Mouse (Mus musculus) gastrocnemius, adult 18-20 months (tissue): ENCODE results near the gene Lin7a. TPM values are rescaled to one million over a fixed set of nuclear protein-coding genes. Genes with fewer than 3 reads are reported as not detected.

Experiments
- DNase-seq: peaks from one replicate; pipeline ENCODE4 v3.0.0; 2021; ENCODE audit warnings: low spot score
- total RNA-seq, 2 experiments: library from RNA; stranded (reverse); gene quantifications; 2 replicates each; pipeline ENCODE4 v1.2.3; 2021

The Lin7a gene
- total RNA-seq, 2 experiments from 2014 or later: 1.1 to 1.4 TPM

DNA sequence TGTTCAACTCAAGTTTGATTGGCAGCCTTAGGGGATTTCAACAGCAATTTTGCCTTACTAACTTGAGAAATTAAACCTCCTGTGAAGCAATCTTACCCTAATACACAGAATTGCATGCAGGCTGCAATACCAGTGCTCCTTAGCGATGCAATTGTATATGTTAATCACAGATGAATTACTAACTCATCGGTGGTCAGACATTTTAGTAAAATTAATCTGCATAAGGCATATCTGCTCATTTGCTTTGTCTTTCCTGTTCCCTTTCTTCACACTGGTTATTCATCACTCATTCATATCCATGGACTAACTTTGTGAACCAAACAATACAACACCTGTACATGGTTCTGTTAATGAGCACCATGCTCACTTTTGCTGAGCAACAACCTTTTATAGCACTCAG lies 20.2 kb upstream of the Lin7a start:
- no peak for DNase-seq

DNA sequence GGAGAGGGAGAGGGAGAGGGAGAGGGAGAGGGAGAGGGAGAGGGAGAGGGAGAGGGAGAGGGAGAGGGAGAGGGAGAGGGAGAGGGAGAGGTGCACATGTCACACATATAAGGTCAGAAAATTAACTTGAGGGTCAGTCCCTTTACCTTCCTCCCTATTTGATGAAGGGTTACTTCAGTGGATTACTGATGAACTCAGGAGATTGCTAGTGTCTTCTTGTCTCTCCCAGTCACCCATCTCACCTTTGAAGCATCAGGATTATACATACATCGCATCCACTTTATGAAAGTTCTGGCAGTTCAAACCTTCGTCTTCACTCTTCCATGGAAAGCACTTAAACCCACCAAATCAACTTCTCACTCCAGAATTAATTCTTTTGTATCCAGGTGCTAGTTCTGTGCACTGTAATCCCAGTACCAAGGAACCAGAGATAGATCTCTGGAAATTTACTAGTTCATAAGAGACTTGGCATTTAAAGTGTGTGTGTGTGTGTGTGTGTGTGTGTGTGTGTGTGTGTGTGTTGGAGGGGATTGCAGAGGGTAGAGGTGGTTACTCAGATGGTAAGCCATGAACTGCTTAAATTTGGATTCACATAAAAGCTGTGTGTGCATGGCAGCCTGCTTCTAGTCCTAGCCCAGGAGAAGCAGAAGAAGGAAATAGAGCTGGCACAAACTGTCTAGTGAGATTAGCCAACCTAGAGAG lies 19.5 kb upstream of the Lin7a start:
- DNase-seq: no peak

DNA sequence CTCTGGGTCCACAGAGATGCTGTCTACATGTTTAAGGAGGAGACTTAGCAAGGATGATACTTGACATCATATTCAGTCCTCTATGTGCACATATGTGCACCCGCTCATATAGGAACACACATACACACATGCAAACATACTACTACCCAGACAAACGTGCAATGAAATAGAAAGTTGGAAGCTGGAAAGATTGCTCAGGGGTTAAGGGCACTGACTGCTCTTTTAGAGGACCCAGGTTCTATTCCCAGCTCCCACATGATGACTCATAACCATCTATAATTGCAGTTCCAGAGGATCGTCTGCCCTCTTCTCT lies 19.0 kb upstream of the Lin7a start:
- DNase-seq: no peak

DNA sequence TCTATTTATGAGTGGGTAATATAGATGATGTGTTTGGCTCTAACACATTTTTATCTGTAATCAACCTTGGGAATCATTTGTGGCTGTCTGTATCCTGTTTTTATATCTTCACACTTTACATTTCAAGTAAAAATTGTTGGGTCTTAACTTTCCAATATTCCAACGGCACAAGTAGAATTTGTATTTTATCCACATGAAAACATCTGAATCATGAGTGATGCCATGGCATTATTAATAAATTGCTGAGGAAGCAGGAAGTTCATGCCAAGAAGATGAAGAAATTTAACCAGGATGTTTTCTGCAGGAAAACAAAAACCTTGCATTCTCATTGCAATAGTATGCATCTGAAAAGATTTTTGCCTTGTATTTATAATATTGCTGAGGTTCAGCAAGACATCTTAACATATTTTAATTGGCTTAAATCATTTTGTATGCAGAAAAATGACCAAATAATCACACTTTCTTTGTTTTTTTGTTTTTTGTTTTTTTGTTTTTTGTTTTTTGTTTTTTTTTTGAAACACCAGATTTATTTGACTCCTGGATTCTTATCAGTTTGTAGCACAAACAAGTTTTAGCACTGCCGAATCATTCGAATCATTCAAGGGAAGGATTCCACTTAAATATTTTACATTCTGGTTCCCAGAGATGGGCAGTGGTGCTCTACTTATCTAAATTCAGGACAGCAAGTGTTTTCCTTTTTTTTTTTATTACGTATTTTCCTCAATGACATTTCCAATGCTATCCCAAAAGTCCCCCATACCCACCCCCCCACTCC lies 18.1 kb upstream of the Lin7a start:
- no peak for DNase-seq

DNA sequence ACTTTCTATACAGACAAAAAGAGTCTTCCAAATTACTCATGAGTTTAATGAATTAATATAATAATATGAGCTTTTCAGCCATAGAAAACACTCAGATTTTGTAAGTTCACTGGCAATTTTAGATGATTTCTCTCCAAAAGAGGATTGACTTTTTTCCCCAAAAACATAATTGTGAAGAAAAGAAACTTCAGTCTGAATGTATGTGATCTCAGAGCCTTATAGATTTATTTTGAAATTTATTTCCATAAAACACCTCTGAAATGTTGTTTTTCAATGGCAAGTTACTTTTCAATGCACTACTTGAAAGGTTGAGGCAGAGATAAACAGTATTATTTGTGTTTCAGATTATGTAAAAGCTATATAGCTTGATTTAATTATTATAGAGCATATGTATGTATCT lies 16.8 kb upstream of the Lin7a start:
- no peak for DNase-seq

DNA sequence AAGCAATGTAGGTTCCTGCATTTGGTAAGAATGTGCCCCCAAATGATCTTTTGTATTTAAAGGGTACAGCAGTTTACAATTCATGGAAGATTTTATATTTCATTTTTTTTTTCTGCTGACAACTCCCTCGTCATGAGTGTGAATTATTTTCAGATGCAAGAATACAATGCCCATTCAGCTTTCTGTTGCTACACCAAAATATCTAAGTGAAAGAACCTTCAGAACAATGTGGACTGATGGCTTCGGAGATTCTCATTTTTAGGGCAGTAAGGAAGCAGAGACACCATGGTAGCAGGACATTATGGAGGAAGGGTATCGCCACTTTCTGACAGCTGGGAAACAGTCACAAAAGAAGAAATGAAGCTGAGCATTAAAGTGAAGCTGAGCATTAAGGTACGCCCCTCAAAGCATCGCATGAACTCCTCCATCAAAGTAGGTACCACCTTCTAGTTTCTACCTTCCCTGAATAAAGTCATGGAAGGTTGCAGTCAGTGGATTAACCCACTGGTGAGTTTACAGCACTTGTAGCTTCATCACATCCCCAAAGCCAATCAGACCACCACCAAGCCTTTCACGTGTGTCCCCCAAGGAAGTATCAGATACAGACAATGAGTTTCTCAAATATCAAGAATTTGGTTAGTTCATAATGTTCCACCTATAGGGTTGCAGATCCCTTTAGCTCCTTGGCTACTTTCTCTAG lies 16.0 kb upstream of the Lin7a start:
- DNase-seq: no peak

DNA sequence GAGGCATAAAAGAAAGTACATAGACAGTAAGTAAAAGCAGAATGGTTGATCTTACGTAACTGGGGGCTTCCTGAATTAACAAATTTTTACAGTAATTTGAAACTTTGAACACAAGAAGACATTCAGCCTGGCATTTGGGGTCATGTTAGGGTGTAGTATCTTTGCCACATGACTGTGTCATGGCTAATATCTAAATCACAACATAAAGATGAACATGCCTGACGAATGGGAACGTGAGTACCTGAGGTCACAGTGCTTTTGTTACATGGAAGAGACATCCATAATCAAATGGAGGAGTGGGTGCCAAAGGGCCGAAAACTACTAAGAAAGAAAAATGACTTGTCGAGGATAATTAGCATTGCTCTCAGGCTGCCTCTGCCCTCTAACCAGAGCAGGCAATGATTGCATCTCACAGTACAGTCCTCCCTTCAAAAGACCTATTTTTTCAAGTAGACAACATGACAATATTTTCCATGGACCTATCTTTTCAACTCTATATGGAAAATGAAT lies 15.0 kb upstream of the Lin7a start:
- DNase-seq: no peak

DNA sequence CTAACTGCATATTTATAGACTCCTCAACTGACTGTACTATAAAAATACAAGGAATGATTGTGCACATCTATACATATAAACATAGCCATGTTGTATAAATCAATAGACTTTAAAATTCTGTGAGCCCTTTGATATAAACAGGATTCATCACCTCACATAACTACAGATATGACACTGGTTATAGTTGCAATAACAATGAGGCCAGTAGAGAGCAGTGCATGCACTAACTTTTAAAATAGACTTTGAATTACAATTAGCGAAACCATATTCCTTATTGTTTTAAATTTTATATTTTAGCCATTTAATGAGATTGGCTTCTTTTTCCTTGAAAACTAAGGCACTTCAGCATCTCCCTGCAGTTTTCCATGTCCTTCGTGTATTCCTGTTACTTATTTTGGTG lies 11.1 kb upstream of the Lin7a start:
- DNase-seq: no peak

DNA sequence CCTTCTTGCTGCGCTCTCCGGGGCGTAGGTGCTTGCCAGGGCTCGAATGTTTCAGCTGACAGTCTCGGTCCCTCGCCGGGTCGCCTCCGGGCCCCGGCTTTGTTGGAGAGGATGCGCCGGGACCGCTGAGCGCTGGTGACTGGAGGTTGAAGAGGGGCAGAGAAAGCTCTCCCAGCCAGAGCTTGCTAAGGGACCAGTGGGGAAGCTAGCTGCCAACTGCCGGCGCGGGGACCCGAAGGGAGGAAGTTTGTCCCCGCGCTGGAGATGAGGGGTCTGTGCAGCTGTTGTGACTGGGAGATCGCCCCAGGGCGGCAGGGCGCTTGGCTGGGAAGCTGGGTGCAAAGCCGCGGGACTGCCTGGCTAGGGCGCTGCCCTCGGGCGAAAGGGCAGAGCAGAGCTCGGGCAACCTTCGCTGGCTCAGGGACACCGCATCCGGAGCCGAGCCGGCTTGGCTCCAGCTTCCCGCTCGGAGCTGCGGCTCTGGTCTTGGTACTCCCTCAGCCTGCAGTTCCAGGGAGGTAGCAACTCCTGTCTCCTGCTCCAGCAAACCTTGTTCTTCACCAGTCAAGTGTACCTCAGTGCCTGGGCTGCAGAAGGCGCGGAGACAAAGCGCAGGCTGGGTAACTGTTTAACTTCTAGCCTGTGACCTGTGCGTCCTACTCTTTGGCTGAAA lies 781 bp downstream of the Lin7a start:
- DNase-seq: peak; percentile 5

DNA sequence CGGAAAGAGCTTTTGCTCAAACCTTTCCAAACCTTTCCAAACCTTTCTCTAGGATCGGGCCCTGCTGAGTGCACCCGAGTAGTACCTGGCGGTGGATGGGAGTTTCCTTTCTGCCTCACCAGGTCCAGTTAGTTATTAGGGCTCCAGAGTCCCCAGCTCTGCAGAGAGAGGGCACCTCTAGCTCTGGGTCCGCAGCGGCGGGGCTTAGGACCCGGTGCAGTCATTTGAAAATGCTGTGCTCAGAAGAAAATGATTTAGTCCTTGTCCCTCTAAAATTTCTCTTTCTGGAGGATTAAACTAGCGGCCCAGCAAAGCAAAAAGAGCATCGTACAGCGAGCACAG lies 1.3 kb downstream of the Lin7a start:
- DNase-seq: no peak

DNA sequence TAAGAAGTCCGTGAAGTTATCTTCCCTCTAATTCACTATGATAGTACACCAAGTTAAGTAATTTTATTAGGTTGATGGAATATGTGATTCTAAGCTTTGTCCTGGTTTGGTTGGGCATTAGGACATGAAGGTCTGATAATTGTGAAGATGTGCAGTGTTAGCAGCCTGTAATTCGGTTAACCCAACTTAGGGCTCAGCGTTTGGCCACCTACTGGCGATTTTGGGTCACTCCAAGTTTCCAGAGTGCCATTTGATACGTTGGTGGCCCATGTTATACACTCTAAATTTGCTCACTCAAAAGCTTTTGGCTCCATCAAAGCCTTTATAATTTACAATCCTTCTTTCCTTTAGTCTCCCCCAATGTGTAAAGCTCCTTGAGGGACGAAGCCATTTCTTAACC lies 2.4 kb downstream of the Lin7a start:
- no peak for DNase-seq

DNA sequence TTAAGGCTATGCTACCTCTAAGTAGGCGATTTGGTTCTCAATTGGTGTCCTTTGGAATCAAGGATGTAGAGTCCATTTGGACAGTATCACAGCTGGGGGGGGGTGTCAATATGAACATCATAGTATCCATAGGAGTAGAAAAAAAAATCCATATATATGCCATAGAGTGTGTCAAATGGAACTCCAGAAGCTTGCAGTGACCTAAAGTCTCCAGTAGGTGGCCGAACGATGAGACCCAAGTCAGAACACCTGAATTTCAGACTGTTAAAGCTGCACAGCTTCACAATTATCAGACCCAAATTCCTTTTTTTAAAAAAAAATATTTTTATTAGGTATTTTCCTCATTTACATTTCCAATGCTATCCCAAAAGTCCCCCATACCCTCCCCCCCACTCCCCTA lies 3.3 kb downstream of the Lin7a start:
- DNase-seq: no peak

DNA sequence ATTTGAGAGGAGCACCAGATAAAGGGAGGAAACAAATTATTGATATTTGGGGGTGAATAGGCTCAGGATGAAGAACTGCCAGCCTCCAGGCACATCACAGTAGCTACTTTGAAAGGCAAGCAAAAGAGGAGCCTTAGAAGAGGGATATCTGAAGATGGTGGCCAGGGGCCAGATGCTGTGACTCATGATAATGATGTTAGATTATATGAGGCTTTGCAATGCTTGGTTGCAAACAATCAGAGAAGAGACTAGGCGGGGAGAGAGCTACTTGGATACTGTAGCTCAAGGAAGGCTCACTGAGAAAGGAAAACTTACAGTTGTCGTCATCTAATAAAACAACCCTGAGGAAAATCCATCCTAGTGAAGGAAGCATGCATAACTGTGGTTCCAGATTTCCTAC lies 5.2 kb downstream of the Lin7a start:
- no peak for DNase-seq

DNA sequence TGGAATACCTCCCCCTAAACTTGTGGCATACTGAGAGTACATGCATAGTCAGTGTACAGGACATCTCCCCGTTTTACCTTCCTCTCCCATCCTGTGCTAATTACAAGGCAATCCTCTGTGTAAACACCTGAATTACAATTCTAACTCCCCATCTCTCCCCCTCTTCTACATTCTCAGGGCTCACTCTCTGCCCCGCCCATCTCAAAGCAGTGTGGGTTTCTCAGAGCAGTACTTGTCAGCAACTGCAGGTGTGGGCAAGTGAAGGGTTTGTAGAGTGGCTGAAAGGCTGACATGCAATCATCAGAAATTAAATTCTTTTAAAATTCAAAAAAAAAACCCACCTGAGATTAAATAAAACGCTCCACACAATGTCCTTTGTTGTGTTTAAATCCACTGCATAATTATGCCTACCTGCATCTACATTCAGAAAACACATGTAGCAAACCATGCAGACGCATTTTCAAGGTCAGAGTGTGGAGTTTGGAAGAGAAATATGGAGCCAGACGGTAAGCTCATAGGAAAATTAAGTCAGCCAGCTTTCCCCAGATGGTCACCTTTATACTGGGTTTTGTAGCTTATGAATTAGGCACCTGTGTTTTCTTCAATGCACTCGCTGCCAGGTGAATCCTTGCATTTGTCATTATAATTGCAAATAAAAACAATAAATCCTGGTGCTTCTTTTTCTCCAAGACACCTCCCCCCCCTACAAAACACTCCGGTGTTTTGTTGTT lies 22.6 kb downstream of the Lin7a start:
- DNase-seq: no peak

DNA sequence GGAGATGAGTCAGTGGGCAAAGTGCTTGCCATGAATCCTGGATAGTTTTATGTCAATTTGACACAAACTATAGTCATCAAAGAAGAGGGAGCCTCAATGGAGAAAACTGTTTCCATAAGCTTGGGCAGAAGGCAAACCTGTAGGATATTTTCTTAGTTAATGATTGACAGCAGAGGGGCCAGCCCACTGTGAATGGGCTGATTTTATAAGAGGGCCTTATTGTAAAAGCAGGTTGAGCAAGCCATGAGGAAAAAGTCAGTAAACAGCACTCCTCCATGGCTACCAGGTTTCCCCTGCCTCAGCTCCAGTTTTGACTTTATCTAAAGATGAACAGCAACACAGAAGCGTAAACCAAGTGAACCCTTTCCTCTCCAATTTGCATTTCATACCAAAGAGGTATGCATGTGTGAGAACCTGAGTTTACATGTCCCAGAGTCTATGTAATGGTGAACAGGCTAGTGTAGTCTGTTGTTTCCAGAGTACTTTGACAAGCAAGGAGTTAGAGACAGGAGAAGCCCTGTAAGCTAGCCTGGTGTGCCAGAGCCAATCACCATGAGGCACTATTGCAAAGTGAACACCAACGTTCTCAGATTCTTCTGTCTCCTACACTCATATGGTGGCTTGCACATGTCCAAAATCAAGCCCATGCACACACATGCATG lies 29.2 kb downstream of the Lin7a start:
- no peak for DNase-seq

DNA sequence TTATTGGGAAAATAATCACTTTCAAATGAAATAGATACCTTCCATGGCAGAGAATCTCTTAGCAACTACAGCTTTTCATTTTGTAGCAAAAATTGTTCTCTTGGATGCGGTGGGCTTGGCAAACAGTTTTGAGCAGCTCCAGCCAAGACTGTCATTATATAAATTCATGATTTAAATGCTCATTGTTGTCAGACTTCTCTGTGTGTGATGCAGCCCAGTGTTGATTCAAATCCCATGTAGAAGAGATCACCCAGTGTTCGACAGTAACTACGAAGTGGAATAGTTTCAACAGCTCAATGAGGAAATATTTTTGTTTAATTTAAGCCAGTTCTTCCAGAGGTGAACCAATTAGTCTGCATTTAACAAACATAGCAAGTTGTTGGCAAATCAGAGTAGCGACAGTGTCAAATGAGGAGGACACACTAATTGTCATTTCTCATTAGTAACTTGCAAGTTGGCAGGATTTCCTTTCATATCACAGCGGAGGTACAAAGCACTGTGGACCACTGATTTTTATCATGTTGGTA lies 39.5 kb downstream of the Lin7a start:
- DNase-seq: no peak

DNA sequence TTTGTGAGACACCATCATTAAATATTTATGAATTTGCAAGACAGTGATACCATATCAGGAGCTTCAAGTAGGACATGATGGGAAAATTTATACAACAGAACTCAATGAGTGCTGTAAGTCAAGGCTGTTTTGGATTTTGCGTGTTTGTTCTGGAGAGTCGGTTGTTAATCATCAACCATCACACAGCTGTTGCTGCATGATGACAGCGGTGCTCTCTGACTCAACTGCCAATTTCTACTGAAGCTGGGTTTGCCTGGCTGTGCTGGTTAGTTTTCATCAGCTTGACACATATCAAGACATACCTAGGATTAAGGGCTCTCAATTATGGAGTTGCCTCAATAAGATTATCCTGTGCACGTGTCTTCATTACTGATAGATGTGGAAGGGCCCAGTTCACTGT lies 41.1 kb downstream of the Lin7a start:
- no peak for DNase-seq

DNA sequence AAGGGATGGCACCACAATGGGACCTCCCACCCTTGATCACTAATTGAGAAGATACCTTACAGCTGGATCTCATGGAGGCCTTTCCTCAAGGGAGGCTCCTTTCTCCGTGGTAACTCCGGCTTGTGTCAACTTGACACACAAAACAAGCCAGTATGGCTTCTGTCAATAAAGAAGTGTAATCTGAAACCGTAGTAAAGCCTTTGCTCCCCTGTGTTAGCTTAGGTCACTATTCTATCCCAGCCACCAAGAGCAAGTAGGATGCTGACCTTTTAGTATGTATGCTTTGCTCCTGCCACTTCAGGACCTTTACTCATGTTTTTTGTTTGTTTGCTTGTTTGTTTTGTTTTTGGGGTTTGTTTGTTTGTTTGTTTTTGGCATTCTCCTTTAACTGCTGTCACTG lies 41.9 kb downstream of the Lin7a start:
- DNase-seq: no peak

DNA sequence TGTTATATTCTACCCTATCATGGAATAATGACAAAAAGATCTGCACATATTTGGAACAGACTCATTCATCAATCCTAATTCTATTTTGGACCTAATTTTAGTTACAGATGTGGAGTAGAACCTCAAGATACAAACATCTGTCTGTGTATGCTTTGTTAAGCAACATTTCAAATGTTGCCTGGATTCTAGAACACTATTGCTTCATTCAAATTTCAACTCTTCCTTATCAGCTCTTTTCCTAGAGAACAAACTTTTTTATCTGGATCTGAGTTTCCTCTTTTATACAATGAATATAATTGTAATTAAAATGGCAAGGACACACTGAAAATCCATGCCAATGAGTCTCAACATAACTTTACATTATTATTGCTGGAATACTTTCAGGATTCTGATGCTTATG lies 43.8 kb downstream of the Lin7a start:
- DNase-seq: no peak

DNA sequence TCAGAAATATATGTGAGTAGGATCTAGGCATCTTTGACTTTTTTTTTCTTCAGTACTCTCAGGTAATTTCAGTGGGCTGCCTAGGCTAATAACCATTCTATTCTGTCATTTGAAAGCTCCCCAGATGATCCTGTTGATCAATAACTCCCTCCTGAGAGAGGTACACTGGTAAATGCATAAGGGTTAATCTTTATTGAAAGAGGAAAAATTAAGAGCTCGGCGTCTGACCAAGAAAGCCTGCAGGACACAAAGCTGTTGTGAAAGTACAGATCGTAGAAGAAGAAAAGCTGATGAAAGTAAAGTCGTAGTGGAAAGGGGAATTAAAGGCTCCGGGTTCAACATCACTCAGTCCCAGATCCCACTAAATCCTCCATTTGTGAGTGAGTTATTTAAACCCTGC lies 44.2 kb downstream of the Lin7a start:
- DNase-seq: no peak

DNA sequence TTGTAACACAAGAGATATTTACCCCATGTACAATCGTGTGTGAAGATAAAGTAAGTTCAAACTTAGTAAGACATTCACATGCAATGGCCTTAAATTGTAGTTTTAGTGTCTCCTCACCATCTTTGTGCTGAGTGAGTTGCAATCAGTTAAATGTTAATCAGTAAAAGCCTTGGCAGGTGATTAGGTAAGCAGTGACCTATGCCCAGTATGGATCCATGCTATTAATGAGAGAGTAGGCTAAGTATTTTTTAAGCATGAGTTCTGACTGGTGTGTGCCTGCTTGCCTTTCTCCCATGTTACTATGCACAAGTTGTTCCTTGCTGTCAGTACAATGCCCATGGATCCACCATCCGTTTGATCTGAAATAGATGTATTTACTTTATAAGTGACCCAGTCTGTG lies 44.6 kb downstream of the Lin7a start:
- DNase-seq: no peak
